Mouse (Mus musculus): Measurements from ENCODE around the gene Gucd1. TPM values are rescaled to one million over a fixed set of nuclear protein-coding genes. Genes with fewer than 3 reads are reported as not detected.
A peak's percentile ranks its signal among the peaks of the same experiment; 100 is the strongest.
"Not testable (repeated sequence)": the region's sequence is repeated elsewhere in the genome, so short reads cannot be mapped to it uniquely, and the experiment has no call there.

Gucd1 gene
- polyA plus RNA-seq, 1 experiment from 2014 or later, result 27.3 TPM

DNA sequence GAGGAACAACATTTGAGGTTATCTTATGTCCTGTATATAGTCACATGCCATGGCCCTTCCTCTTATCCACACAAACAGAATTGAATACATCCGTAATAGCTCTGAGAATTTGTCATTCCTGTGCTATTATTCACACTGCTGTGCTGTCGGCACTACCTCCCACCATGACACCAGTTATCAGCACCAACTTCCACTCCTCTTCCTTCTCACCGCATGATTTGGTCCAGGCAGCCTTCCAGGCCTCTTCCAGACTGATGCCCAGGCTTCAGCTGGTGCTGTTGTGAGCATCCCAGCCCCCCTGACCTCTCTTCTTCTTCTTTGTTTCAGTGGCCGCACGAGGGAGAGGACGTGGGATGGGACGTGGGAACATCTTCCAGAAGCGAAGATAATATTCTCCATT, 17.2 kb upstream of the Gucd1 start:
- no peak for ATAC-seq

DNA sequence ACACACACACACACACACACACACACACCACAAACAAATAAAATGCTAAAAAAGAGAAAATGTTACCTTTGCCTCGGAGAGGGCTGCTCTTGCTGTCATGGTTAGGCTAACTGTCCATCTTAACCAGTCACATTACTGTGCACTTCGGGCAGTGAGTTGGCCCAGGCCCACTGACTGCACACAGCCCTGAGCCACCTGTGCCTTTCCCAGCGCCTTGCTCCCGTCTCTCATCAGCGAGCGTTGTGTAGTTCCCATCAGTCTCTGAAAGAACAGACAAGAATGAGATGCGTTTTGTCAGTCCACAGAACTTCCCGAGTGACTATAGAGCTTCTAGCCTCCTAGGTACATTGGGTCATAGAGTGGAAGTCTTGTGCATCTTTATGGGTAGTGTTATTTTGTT, 16.4 kb upstream of the Gucd1 start:
- Histone ChIP-seq H3K27me3 (no peaks in the 10 kb centered on the region), H3K4me1 (replicated peaks) (no peaks in the 10 kb centered on the region), H3K27ac (no peak overlapping the region), H3K9me3 (no peaks in the 10 kb centered on the region), H3K4me2 (replicated peaks) (no peak overlapping the region), H3K9ac (replicated peaks) (no peak overlapping the region), H3K4me3 (replicated peaks) (no peak overlapping the region), H3K36me3 (peaks cover 53% of the 10 kb centered on the region)
- 93% methylated on average over 8 of the region's 8 CpGs for WGBS
- ATAC-seq, result no peak

More for the DNA sequence above, 17.2 kb upstream of the Gucd1 start:
- no peak overlapping the region for H3K27ac ChIP-seq
- 91% methylated on average over 8 of the region's 8 CpGs for WGBS
- no peak overlapping the region for H3K4me3 ChIP-seq (replicated peaks)
- no peaks in the 10 kb centered on the region for H3K27me3 ChIP-seq
- no peaks in the 10 kb centered on the region for H3K9me3 ChIP-seq
- H3K4me2 ChIP-seq (replicated peaks), result no peak overlapping the region
- no peak overlapping the region for H3K9ac ChIP-seq (replicated peaks)
- peaks cover 53% of the 10 kb centered on the region for H3K36me3 ChIP-seq
- no peaks in the 10 kb centered on the region for H3K4me1 ChIP-seq (replicated peaks)

- no peaks in the 10 kb centered on the region for H3K4me1 ChIP-seq (replicated peaks)
- WGBS, result 81% methylated on average over 9 of the region's 9 CpGs
- no peak overlapping the region for H3K27ac ChIP-seq
- H3K36me3 ChIP-seq, result peaks cover 54% of the 10 kb centered on the region
- H3K4me2 ChIP-seq (replicated peaks), result no peak overlapping the region
- no peak overlapping the region for H3K9ac ChIP-seq (replicated peaks)
- H3K27me3 ChIP-seq, result no peaks in the 10 kb centered on the region
- ATAC-seq, result no peak
- H3K9me3 ChIP-seq, result no peaks in the 10 kb centered on the region
- H3K4me3 ChIP-seq (replicated peaks), result no peak overlapping the region
Measured at GRCm38 (mm10) chr10:75531532-75532090, 13.8 kb upstream of the Gucd1 start.

GRCm38 (mm10) chr10:75530322-75530721, 12.6 kb upstream of the Gucd1 start:
- H3K9me3 ChIP-seq, result no peaks in the 10 kb centered on the region
- 85% methylated on average over 2 of the region's 2 CpGs for WGBS
- H3K4me1 ChIP-seq (replicated peaks), result no peaks in the 10 kb centered on the region
- no peak overlapping the region for H3K4me2 ChIP-seq (replicated peaks)
- H3K27me3 ChIP-seq, result no peaks in the 10 kb centered on the region
- H3K4me3 ChIP-seq (replicated peaks), result no peak overlapping the region
- H3K9ac ChIP-seq (replicated peaks), result no peak overlapping the region
- H3K36me3 ChIP-seq, result peaks cover 50% of the 10 kb centered on the region
- H3K27ac ChIP-seq, result no peak overlapping the region
- ATAC-seq, result no peak

- H3K27me3 ChIP-seq; ATAC-seq; H3K9ac ChIP-seq (replicated peaks); H3K4me1 ChIP-seq (replicated peaks); H3K27ac ChIP-seq; H3K4me3 ChIP-seq (replicated peaks); H3K4me2 ChIP-seq (replicated peaks); H3K9me3 ChIP-seq: not testable (repeated sequence)
- 91% methylated on average over 9 of the region's 9 CpGs for WGBS
- H3K36me3 ChIP-seq, result peaks cover 56% of the 10 kb centered on the region
Measured at GRCm38 (mm10) chr10:75525450-75525849, 7.7 kb upstream of the Gucd1 start.

DNA sequence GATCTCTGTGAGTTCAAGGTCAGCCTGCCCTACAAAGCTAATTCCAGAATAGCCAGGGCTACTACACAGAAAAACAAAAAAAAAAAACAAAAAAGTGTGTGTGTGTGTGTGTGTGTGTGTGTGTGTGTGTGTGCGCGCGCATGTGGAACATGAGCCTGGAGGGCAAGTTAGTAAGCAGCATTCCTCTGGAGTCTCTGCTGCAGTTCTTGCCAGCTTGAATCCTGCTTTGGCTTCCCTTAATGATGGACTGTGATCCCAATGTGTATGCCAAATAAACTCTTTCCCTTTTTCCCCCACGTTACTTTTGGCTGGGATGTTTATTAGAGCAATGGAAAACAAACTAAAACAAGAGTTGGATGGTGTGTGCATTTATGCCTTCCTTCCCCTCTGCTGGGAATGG, 3.9 kb upstream of the Gucd1 start:
- no peak for ATAC-seq
- no peak overlapping the region for H3K27ac ChIP-seq

DNA sequence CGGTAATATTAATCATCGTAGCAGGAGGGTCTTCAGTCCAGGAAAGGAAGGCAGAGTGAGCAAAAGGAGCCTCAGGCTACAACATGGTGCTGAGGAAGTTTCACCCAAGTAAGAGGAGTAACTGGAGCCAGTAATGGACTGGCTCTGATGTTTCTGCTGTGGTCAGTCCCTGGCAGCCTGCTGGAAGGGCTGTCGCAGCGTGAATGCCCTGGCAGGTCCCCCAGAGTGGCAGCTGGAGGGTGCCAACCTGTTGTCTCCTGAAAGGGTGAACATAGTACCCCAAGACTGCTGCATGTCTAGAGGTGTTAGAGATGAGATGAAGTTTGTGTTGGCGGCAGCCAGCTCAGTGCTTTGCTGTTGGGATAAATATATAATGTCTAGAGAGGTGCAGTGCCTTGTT, 2.8 kb upstream of the Gucd1 start:
- no peaks in the 10 kb centered on the region for H3K9me3 ChIP-seq

More for the DNA sequence above, 3.9 kb upstream of the Gucd1 start:
- WGBS, result 98% methylated on average over 4 of the region's 4 CpGs
- no peak overlapping the region for H3K4me3 ChIP-seq (replicated peaks)
- H3K4me1 ChIP-seq (replicated peaks), result peaks cover 16% of the 10 kb centered on the region
- H3K9ac ChIP-seq (replicated peaks), result no peak overlapping the region
- H3K9me3 ChIP-seq, result no peaks in the 10 kb centered on the region
- no peaks in the 10 kb centered on the region for H3K27me3 ChIP-seq
- H3K4me2 ChIP-seq (replicated peaks), result no peak overlapping the region
- peaks cover 59% of the 10 kb centered on the region for H3K36me3 ChIP-seq

GRCm38 (mm10) chr10:75517073-75517757, 557 bp downstream of the Gucd1 start, which contains the start of gene Snrpd3:
Gene Snrpd3, plus strand, starts transcription at chr10:75517551.
- peak within 1 kb of the TSS; percentile 91 for H3K4me2 ChIP-seq (replicated peaks)
- ATAC-seq, result peak; percentile 94
- H3K9ac ChIP-seq (replicated peaks), result peak within 1 kb of the TSS; percentile 95
- peak within 1 kb of the TSS; percentile 97 for H3K27ac ChIP-seq
- H3K4me1 ChIP-seq (replicated peaks), result peaks cover 39% of the 10 kb centered on the region
- WGBS, result 2% methylated on average over 40 of the region's 52 CpGs
- H3K4me3 ChIP-seq (replicated peaks), result peak within 1 kb of the TSS; percentile 74
- peaks cover 23% of the 10 kb centered on the region for H3K36me3 ChIP-seq
- no peaks in the 10 kb centered on the region for H3K9me3 ChIP-seq
- H3K27me3 ChIP-seq, result no peaks in the 10 kb centered on the region

More for the DNA sequence above, 2.8 kb upstream of the Gucd1 start:
- Histone ChIP-seq H3K27me3 (no peaks in the 10 kb centered on the region), H3K4me3 (replicated peaks) (no peak overlapping the region), H3K9ac (replicated peaks) (no peak overlapping the region), H3K27ac (no peak overlapping the region), H3K4me2 (replicated peaks) (no peak overlapping the region), H3K36me3 (peaks cover 52% of the 10 kb centered on the region), H3K4me1 (replicated peaks) (peaks cover 26% of the 10 kb centered on the region)
- no peak for ATAC-seq
- 91% methylated on average over 5 of the region's 5 CpGs for WGBS

GRCm38 (mm10) chr10:75516724-75517072, 1.1 kb downstream of the Gucd1 start:
- no peak for ATAC-seq
- Histone ChIP-seq H3K27ac (peak overlapping the region; percentile 97), H3K4me1 (replicated peaks) (peaks cover 39% of the 10 kb centered on the region), H3K4me3 (replicated peaks) (peak overlapping the region; percentile 74), H3K9me3 (no peaks in the 10 kb centered on the region), H3K9ac (replicated peaks) (peak overlapping the region; percentile 95), H3K36me3 (peaks cover 24% of the 10 kb centered on the region), H3K4me2 (replicated peaks) (peak overlapping the region; percentile 91), H3K27me3 (no peaks in the 10 kb centered on the region)
- 0% methylated on average over 12 of the region's 12 CpGs for WGBS

DNA sequence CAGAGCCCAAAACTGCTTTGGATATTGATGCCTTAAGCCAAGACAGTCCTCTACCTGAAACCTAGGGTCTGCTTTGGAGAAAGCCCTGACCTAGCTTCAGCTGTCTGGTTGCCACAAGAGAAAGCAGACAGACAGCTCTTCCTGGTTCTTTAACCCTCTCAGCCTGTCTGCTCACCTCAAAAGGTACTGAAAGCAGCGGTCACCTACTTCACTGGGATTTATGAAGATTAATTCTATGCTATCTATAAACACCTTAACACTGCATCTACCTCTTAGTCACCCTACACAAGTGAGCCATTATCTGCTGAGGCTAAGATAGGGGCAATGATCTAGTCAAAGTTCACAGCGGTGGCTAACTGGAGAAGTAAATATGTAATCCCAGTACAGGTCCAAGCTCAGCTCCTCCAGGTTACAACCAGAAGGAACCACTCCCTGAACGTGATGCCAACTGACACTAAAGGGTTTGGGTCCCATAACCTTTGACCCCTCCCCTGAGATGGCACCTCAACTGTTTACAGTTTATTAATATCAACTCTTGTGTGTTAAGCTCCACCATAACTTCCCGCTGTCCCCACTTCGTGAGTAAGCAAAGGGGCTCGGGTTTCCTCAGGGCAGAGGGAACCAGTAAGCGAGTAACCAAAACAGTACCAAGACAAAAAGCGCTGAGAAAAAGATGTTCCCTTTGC, 1.6 kb downstream of the Gucd1 start:
- Histone ChIP-seq H3K4me3 (replicated peaks) (peak overlapping the region; percentile 74), H3K4me2 (replicated peaks) (peak overlapping the region; percentile 91), H3K36me3 (peaks cover 24% of the 10 kb centered on the region), H3K9ac (replicated peaks) (peak overlapping the region; percentile 95), H3K27ac (peak overlapping the region; percentile 97), H3K4me1 (replicated peaks) (peaks cover 39% of the 10 kb centered on the region), H3K9me3 (no peaks in the 10 kb centered on the region), H3K27me3 (no peaks in the 10 kb centered on the region)
- 28% methylated on average over 8 of the region's 8 CpGs for WGBS
- no peak for ATAC-seq

DNA sequence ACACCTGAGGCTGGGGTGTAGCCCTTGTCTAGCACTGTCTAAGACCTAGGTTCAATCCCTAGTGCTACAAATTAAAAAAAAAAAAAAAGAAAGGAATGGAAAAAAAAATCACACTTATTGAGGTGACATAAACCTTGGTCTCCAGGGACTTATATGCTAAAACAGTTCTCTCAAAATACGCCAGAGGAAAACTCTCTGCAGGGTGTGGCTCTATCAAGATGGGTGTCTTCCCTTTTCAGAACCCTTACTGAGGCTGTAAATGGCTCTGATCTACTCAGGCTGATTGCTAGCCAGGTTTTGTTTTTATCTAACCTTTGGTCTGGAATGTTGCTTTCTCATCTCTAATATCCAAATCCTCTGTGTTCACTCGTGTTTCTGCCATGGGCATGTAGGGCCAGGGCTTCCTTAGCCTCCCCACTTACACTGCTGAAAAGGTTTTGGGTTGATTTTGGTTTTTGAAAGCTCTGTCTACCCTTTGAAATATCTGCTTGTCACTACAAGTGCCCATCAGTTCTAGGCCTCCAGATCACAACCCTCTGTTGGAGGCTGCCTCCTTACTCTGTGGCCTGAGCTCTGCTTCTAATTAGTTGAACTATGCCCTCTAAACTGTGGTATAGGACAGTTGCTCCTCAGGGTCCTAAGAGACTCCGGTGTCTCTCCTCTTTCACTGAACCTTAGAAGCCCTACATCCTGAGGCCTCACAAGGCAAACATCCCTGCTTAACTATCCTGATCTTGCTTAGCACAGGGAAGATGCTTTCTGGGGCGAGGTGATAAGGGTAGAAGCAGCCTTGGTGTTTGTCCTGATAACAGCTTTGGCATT, 2.3 kb downstream of the Gucd1 start:
- Histone ChIP-seq H3K4me1 (replicated peaks) (peaks cover 39% of the 10 kb centered on the region), H3K36me3 (peaks cover 24% of the 10 kb centered on the region), H3K9ac (replicated peaks) (peak overlapping the region; percentile 95), H3K27ac (no peak overlapping the region), H3K4me2 (replicated peaks) (peak overlapping the region; percentile 91), H3K4me3 (replicated peaks) (peak overlapping the region; percentile 74), H3K27me3 (no peaks in the 10 kb centered on the region), H3K9me3 (no peaks in the 10 kb centered on the region)
- 89% methylated on average over 4 of the region's 4 CpGs for WGBS
- ATAC-seq, result no peak

DNA sequence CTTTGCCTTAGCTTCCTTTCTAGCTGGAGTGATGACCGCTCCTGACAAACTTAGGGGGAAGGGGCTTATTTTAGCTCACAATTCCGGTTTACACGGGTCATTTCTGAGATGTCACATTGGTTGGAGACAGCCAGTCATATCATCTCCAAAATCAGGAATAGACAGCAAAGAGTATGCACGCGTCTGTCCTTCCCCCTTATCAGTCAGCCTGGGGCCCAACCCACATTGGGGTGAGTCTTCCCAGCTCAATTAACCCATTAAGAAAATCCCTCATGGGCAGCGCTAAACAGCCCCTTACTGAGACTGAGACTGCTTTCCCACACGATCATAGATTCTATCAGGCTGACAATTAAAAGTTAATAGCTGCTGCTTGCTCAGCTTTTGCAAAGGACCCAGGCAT, 3.4 kb downstream of the Gucd1 start:
- H3K27me3 ChIP-seq, result no peaks in the 10 kb centered on the region
- H3K4me2 ChIP-seq (replicated peaks), result no peak overlapping the region
- no peak overlapping the region for H3K4me3 ChIP-seq (replicated peaks)
- H3K9me3 ChIP-seq, result no peaks in the 10 kb centered on the region
- H3K36me3 ChIP-seq, result peaks cover 30% of the 10 kb centered on the region
- H3K9ac ChIP-seq (replicated peaks), result no peak overlapping the region
- 87% methylated on average over 7 of the region's 7 CpGs for WGBS
- ATAC-seq, result no peak
- no peak overlapping the region for H3K27ac ChIP-seq
- H3K4me1 ChIP-seq (replicated peaks), result peaks cover 36% of the 10 kb centered on the region
